Mouse (Mus musculus): ENCODE measurements at regions not wholly inside any gene's neighbourhood (a gene's known extent, or its start where the extent isn't known, plus 50 kb on each side); places are given as distances from the start of the nearest gene placed in this dataset.

DNA sequence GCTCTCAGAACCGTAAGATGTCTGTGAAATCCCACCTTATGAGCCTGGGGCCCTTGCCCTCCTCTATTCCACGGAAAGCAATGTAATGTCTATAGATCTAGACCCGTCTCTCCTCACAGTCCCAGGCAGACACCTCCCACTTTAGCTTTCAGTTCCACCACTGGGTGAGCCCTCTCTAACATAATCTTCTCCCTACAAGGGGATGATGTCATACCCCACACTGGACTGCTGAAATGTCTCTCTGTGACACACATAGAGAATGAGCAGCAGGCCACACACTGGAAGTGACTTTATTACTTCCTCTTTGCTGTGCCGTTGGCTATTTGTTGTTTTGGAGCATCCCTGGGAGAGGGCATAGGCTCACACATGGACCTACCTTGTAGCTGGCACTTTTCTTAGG is 210.3 kb upstream of the Camk1g start:
- TF ChIP-seq POLR2A (IDR thresholded peaks at IDR 0.05; ENCODE audit: insufficient read length, low read depth) (no peak), TCF12 (IDR thresholded peaks at IDR 0.05; ENCODE audit: insufficient read depth, poor library complexity, severe bottlenecking) (no peak), MYOD1 (IDR thresholded peaks at IDR 0.05; ENCODE audit: control insufficient read depth in 1 of 3, insufficient read length in 2 of 3, low read depth in 2 of 3) (no peak), MAX (IDR thresholded peaks at IDR 0.05; ENCODE audit: low read depth) (no peak), POLR2AphosphoS2 (IDR thresholded peaks at IDR 0.05; ENCODE audit: insufficient read length, low read depth) (no peak), E2F4 (IDR thresholded peaks at IDR 0.05; ENCODE audit: insufficient read depth) (no peak), USF1 (IDR thresholded peaks at IDR 0.05; ENCODE audit: low read depth) (no peak), CEBPB (IDR thresholded peaks at IDR 0.05; ENCODE audit: insufficient read depth, poor library complexity, severe bottlenecking) (no peak), SRF (IDR thresholded peaks at IDR 0.05; ENCODE audit: control insufficient read depth, insufficient read length, low read depth) (no peak), MYOG (IDR thresholded peaks at IDR 0.05; ENCODE audit: control insufficient read depth in 1 of 3, insufficient read depth in 1 of 3, insufficient read length in 2 of 3, low read depth in 2 of 3) (no peak)

All from myocyte (in vitro differentiated cells).